Mouse (Mus musculus) limb, embryonic 13.5 days (tissue): ENCODE measurements around the gene Lhfpl2. TPM values are rescaled to one million over a fixed set of nuclear protein-coding genes. Genes with fewer than 3 reads are reported as not detected.

Experiments
- ATAC-seq: fragments of 200-750 bp; cut with Nextera tagmentation; 2 replicates; pipeline ENCODE4 v1.8.0; 2017; ENCODE audit warnings: low read depth, moderate number of reproducible peaks, moderate TSS enrichment; ENCODE audit not compliant: low FRiP score
- H3K27ac ChIP-seq: fragments of 300-500 bp; sonication (generic); 2 replicates; pipeline ENCODE4 v1.5.1; 2015; ENCODE audit warnings: inconsistent platforms, mild to moderate bottlenecking, moderate library complexity
- H3K27me3 ChIP-seq: fragments of 300-500 bp; sonication (generic); 2 replicates; pipeline ENCODE4 v1.6.1; 2015; ENCODE audit warnings: mild to moderate bottlenecking, inconsistent platforms
- H3K36me3 ChIP-seq: fragments of 300-500 bp; sonication (generic); 2 replicates; pipeline ENCODE4 v1.6.1; 2015; ENCODE audit warnings: inconsistent platforms, mild to moderate bottlenecking, moderate library complexity
- H3K4me1 ChIP-seq: fragments of 300-500 bp; sonication (generic); 2 replicates; pipeline ENCODE4 v1.6.1; 2015; ENCODE audit warnings: inconsistent platforms
- H3K4me2 ChIP-seq: fragments of 300-500 bp; sonication (generic); replicated peaks from 2 replicates; pipeline ENCODE4 v1.6.1; 2015; ENCODE audit warnings: inconsistent platforms, mild to moderate bottlenecking, moderate library complexity
- H3K4me3 ChIP-seq: fragments of 300-500 bp; sonication (generic); 2 replicates; pipeline ENCODE4 v1.5.1; 2015; ENCODE audit warnings: moderate library complexity, mild to moderate bottlenecking, inconsistent platforms
- H3K9ac ChIP-seq: fragments of 300-500 bp; sonication (generic); 2 replicates; pipeline ENCODE4 v1.6.1; 2015; ENCODE audit warnings: mild to moderate bottlenecking, inconsistent platforms
- H3K9me3 ChIP-seq: fragments of 300-500 bp; sonication (generic); 2 replicates; pipeline ENCODE4 v1.6.1; 2016; ENCODE audit warnings: inconsistent platforms
- WGBS: fragments of 180-500 bp; shearing (Covaris S2); methylation state at CpG from one replicate; pipeline ENCODE4 v1.1.7; 2015; 5-methylcytosine and 5-hydroxymethylcytosine counted together
- polyA plus RNA-seq: library from polyadenylated mRNA; unstranded; fragments of >200 nt; fragmentation: Nextera tagmentation; extraction: Ambion mirVana; gene quantifications from 2 replicates; pipeline ENCODE4 v1.2.1, GENCODE M21; 2015

Lhfpl2 gene
- polyA plus RNA-seq, 1 experiment from 2014 or later = 79.1 TPM

DNA sequence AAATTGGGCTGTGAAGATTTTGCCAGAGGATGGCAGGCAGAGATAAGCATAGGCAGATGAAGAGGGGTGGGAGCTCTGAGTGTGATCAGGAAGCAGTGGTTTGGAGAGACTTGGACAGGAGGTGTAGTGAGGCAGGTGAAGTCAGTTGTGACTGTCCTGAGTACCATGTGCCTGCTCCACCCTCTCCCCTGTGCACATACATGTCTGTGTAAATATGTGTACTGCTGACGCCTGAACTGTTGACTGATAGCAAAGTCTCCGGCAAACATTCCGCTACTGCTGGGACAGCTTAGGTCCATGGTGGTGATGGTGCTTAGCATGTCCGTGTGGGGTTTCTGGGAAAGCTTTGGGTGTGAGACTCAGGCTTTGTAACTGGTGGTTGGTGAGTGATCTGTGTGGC, 73.5 kb downstream of the Lhfpl2 start:
- H3K9ac ChIP-seq = no peak overlapping the region
- WGBS = 93% methylated on average over 4 of the region's 4 CpGs
- no peak for ATAC-seq
- peak overlapping the region; percentile 10; the same call in 1 of the 2 replicates for H3K27ac ChIP-seq
- H3K4me3 ChIP-seq = no peak overlapping the region
- peaks cover 63% of the 10 kb centered on the region for H3K4me1 ChIP-seq
- no peaks in the 10 kb centered on the region for H3K27me3 ChIP-seq
- H3K36me3 ChIP-seq = no peaks in the 10 kb centered on the region
- no peaks in the 10 kb centered on the region for H3K9me3 ChIP-seq
- no peak overlapping the region for H3K4me2 ChIP-seq

DNA sequence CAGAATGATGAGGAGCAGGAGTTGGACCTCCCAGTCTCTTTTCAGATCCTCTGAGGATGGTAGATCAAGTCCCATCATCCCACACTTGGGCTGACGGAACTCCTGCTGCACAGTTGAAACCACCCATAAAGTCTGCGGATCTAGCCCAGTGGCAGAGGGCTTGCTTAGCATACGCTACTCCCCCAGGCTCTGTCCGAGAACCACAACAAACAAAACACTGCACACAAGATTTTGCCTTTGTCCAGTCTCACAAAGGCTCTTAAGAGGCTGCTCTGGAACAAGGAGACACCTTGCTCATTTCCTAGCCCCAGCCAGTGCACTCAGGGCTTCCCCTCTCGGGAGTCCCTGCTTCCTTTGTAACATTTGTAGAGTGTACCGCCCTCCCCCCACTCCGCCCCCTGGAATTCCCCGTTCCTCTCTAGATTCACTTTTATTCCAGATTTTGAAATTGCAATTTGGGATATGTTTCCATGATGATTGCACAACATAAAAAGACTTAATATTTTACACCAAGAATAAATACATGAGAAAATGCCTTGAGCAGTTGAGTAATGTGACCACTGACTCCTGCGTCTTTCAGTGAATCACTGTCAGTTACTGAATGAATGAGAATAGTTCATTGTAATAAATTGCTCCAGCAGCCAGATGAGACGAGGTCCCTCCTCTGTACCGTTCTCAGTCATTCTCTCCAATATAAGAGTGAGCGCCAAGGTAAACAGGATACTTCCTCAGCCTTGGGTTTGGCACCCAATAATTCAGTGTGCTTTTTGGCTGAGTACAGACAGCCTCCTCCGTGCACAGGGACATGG, 74.8 kb downstream of the Lhfpl2 start:
- Histone ChIP-seq H3K4me1 (peaks cover 64% of the 10 kb centered on the region), H3K9ac (no peak overlapping the region), H3K27me3 (no peaks in the 10 kb centered on the region), H3K4me3 (no peak overlapping the region), H3K27ac (no peak overlapping the region), H3K36me3 (no peaks in the 10 kb centered on the region), H3K4me2 (no peak overlapping the region), H3K9me3 (no peaks in the 10 kb centered on the region)
- ATAC-seq = no peak
- WGBS = 66% methylated on average over 13 of the region's 13 CpGs

GRCm38 (mm10) chr13:94134646-94135045, 77.0 kb downstream of the Lhfpl2 start:
- Histone ChIP-seq H3K4me1 (peaks cover 66% of the 10 kb centered on the region), H3K36me3 (no peaks in the 10 kb centered on the region), H3K9ac (no peak overlapping the region), H3K27me3 (no peaks in the 10 kb centered on the region), H3K27ac (no peak overlapping the region; the same call in 1 of the 2 replicates), H3K4me3 (no peak overlapping the region), H3K9me3 (no peaks in the 10 kb centered on the region), H3K4me2 (no peak overlapping the region)
- ATAC-seq = no peak
- 53% methylated on average over 7 of the region's 7 CpGs for WGBS

GRCm38 (mm10) chr13:94135180-94135579, 77.6 kb downstream of the Lhfpl2 start:
- H3K9me3 ChIP-seq = no peaks in the 10 kb centered on the region
- peaks cover 69% of the 10 kb centered on the region for H3K4me1 ChIP-seq
- no peak overlapping the region for H3K4me3 ChIP-seq
- H3K36me3 ChIP-seq = no peaks in the 10 kb centered on the region
- no peak overlapping the region for H3K4me2 ChIP-seq
- no peak overlapping the region for H3K9ac ChIP-seq
- ATAC-seq = no peak
- peak overlapping the region; percentile 61 for H3K27ac ChIP-seq
- WGBS = 38% methylated on average over 7 of the region's 7 CpGs
- H3K27me3 ChIP-seq = no peaks in the 10 kb centered on the region

DNA sequence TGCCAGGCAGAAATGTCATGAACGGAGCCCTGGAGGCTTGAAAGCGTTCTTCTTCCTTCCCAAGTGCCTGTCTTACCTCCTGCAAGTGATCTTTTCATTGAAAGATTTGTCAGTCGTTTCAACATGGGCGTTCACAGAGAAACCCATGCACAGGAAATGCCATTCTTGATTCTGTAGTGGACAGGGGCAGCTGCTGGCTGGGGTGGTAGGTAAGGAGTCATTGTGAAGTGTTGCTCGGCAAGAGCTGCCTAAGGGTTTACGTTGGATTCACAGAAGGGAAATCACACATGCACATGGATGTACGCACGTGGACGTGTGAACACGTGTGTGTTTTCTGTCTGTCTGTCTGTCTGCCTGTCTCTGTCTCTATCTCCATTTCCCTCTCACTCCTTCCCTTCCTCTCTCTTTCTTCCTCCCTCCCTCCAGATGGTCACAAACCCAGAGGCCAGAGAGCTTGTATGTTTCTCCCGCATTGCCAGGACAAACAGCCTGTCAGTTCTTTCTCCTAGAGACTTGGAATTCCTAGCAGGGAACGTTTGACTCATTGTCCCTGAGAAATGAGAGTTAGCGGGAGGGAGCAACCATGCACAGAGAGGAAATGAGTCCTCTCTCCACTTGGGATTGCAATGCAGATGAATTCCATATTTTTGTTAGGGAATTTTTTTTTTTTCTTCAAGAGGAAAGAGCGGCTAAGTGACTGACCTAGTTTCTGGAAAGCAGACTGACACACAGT, 82.3 kb downstream of the Lhfpl2 start:
- no peak overlapping the region for H3K4me2 ChIP-seq
- H3K9ac ChIP-seq = 0 out of 2 replicates have a peak overlapping the region, but pooled peaks have one; percentile 20
- H3K4me1 ChIP-seq = peaks cover 84% of the 10 kb centered on the region
- WGBS = 42% methylated on average over 14 of the region's 14 CpGs
- no peaks in the 10 kb centered on the region for H3K9me3 ChIP-seq
- no peak overlapping the region for H3K4me3 ChIP-seq
- no peaks in the 10 kb centered on the region for H3K36me3 ChIP-seq
- H3K27me3 ChIP-seq = no peaks in the 10 kb centered on the region
- peak overlapping the region; percentile 64 for H3K27ac ChIP-seq
- ATAC-seq = no peak

- H3K4me2 ChIP-seq = no peak overlapping the region
- no peak for ATAC-seq
These were observed 82.8 kb downstream of the Lhfpl2 start for GRCm38 (mm10) chr13:94140446-94140845.

GRCm38 (mm10) chr13:94143063-94143652, 85.6 kb downstream of the Lhfpl2 start:
- H3K9me3 ChIP-seq = no peaks in the 10 kb centered on the region
- no peak for ATAC-seq
- no peak overlapping the region for H3K9ac ChIP-seq
- no peaks in the 10 kb centered on the region for H3K36me3 ChIP-seq
- no peak overlapping the region for H3K4me2 ChIP-seq
- H3K4me3 ChIP-seq = no peak overlapping the region
- WGBS = 13% methylated on average over 12 of the region's 12 CpGs
- no peak overlapping the region for H3K27ac ChIP-seq
- peaks cover 68% of the 10 kb centered on the region for H3K4me1 ChIP-seq
- no peaks in the 10 kb centered on the region for H3K27me3 ChIP-seq

More at GRCm38 (mm10) chr13:94140446-94140845, 82.8 kb downstream of the Lhfpl2 start:
- WGBS = 51% methylated on average over 4 of the region's 4 CpGs
- Histone ChIP-seq H3K9me3 (no peaks in the 10 kb centered on the region), H3K27me3 (no peaks in the 10 kb centered on the region), H3K9ac (0 out of 2 replicates have a peak overlapping the region, but pooled peaks have one; percentile 20), H3K4me3 (no peak overlapping the region), H3K4me1 (peaks cover 78% of the 10 kb centered on the region), H3K27ac (peak overlapping the region; percentile 64; the same call in 1 of the 2 replicates), H3K36me3 (no peaks in the 10 kb centered on the region)

GRCm38 (mm10) chr13:94144451-94144850, 86.9 kb downstream of the Lhfpl2 start:
- WGBS = 48% methylated on average over 8 of the region's 8 CpGs
- Histone ChIP-seq H3K27ac (no peak overlapping the region), H3K9ac (0 out of 2 replicates have a peak overlapping the region, but pooled peaks have one; percentile 31), H3K36me3 (no peaks in the 10 kb centered on the region), H3K9me3 (no peaks in the 10 kb centered on the region), H3K4me2 (no peak overlapping the region), H3K4me1 (peaks cover 58% of the 10 kb centered on the region), H3K4me3 (no peak overlapping the region), H3K27me3 (no peaks in the 10 kb centered on the region)
- no peak for ATAC-seq

- no peak for ATAC-seq
These were observed 89.7 kb downstream of the Lhfpl2 start for GRCm38 (mm10) chr13:94147257-94147656.

DNA sequence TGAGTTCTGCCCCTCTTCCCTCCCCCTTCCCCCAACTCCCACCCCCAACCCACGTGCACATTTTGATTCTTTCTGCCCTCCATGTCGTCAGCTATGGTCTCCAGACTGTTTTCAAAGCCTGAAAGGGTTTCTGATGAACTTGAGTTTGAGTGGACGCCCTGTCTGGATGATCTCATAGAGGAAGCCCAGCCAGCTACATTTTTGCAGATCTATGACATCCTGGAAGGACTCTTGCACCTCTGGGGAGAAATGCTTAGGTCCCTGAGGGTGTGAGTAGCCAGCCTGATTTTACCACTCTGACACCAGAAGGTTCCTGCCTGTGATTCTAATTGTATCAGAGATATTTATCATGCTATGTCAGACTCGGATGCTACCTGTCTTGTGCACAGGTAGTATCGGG, 91.4 kb downstream of the Lhfpl2 start:
- peaks cover 12% of the 10 kb centered on the region for H3K4me1 ChIP-seq
- H3K9ac ChIP-seq = no peak overlapping the region
- no peaks in the 10 kb centered on the region for H3K9me3 ChIP-seq
- ATAC-seq = no peak
- 69% methylated on average over 5 of the region's 5 CpGs for WGBS
- H3K27me3 ChIP-seq = no peaks in the 10 kb centered on the region
- no peak overlapping the region for H3K4me2 ChIP-seq
- H3K27ac ChIP-seq = no peak overlapping the region
- no peaks in the 10 kb centered on the region for H3K36me3 ChIP-seq
- H3K4me3 ChIP-seq = no peak overlapping the region

More at GRCm38 (mm10) chr13:94147257-94147656, 89.7 kb downstream of the Lhfpl2 start:
- Histone ChIP-seq H3K27ac (no peak overlapping the region), H3K36me3 (no peaks in the 10 kb centered on the region), H3K4me1 (peaks cover 30% of the 10 kb centered on the region), H3K9me3 (no peaks in the 10 kb centered on the region), H3K4me2 (no peak overlapping the region), H3K27me3 (no peaks in the 10 kb centered on the region), H3K4me3 (no peak overlapping the region), H3K9ac (no peak overlapping the region)
- 50% methylated on average over 4 of the region's 4 CpGs for WGBS

DNA sequence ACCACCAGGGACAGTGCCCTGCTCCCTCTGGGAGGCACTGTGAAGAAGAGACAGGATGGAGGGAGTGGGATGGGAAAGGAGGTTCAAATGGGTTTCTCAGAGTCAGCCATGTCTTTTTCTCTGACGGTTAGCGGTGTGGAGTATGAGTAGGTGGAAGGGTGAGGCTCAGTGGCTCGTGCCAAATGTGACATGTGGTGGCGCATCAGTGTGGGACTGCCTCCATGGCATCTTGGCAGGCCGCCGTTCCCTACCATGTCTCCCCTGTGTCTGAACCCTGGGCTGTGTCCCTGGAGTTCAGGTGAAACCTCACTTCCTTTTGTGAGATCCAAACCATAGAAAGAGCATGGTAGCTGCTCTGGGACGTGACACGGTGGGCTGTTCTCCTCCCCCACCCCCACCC, 92.2 kb downstream of the Lhfpl2 start:
- no peak for ATAC-seq
- Histone ChIP-seq H3K27ac (no peak overlapping the region), H3K4me1 (peaks cover 12% of the 10 kb centered on the region; the same call in 1 of the 2 replicates), H3K9me3 (no peaks in the 10 kb centered on the region), H3K4me2 (no peak overlapping the region), H3K27me3 (no peaks in the 10 kb centered on the region), H3K36me3 (no peaks in the 10 kb centered on the region), H3K9ac (no peak overlapping the region), H3K4me3 (no peak overlapping the region)
- WGBS = 93% methylated on average over 8 of the region's 8 CpGs

GRCm38 (mm10) chr13:94151308-94151707, 93.7 kb downstream of the Lhfpl2 start:
- Histone ChIP-seq H3K4me2 (no peak overlapping the region), H3K36me3 (no peaks in the 10 kb centered on the region), H3K9me3 (no peaks in the 10 kb centered on the region), H3K4me1 (peaks cover 20% of the 10 kb centered on the region), H3K27ac (no peak overlapping the region), H3K4me3 (no peak overlapping the region), H3K9ac (no peak overlapping the region), H3K27me3 (no peaks in the 10 kb centered on the region)
- WGBS = 62% methylated on average over 4 of the region's 4 CpGs
- ATAC-seq = no peak
